Mouse (Mus musculus) embryonic facial prominence, embryonic 13.5 days (tissue): ENCODE results near the gene Synj2. TPM values are rescaled to one million over a fixed set of nuclear protein-coding genes. Genes with fewer than 3 reads are reported as not detected.

ENCODE experiments used
- ATAC-seq: fragments of 200-750 bp; cut with Nextera tagmentation; 2 replicates; pipeline ENCODE4 v1.8.0; 2017; ENCODE audit warnings: low read depth; ENCODE audit not compliant: insufficient number of reproducible peaks, insufficient read depth, low FRiP score, low TSS enrichment
- H3K27ac ChIP-seq: fragments of 300-500 bp; sonication (generic); 2 replicates; pipeline ENCODE4 v1.5.1; 2015; ENCODE audit warnings: moderate library complexity, mild to moderate bottlenecking, inconsistent platforms
- H3K27me3 ChIP-seq: fragments of 300-500 bp; sonication (generic); 2 replicates; pipeline ENCODE4 v1.6.1; 2015; ENCODE audit warnings: mild to moderate bottlenecking, inconsistent platforms
- H3K36me3 ChIP-seq: fragments of 300-500 bp; sonication (generic); 2 replicates; pipeline ENCODE4 v1.6.1; 2015; ENCODE audit warnings: mild to moderate bottlenecking, inconsistent platforms
- H3K4me1 ChIP-seq: fragments of 300-500 bp; sonication (generic); 2 replicates; pipeline ENCODE4 v1.6.1; 2015; ENCODE audit warnings: inconsistent platforms
- H3K4me2 ChIP-seq: fragments of 300-500 bp; sonication (generic); 2 replicates; pipeline ENCODE4 v1.6.1; 2015; ENCODE audit warnings: moderate library complexity, mild to moderate bottlenecking, inconsistent platforms
- H3K4me3 ChIP-seq: fragments of 300-500 bp; sonication (generic); 2 replicates; pipeline ENCODE4 v1.5.1; 2015; ENCODE audit warnings: mild to moderate bottlenecking, inconsistent platforms
- H3K9ac ChIP-seq: fragments of 300-500 bp; sonication (generic); 2 replicates; pipeline ENCODE4 v1.6.1; 2015; ENCODE audit warnings: mild to moderate bottlenecking, inconsistent platforms
- H3K9me3 ChIP-seq: fragments of 300-500 bp; sonication (generic); 2 replicates; pipeline ENCODE4 v1.6.1; 2016; ENCODE audit warnings: inconsistent platforms
- WGBS: fragments of 180-500 bp; shearing (Covaris S2); methylation state at CpG from one replicate; pipeline ENCODE4 v1.1.7; 2015; ENCODE audit warnings: mixed read lengths; 5-methylcytosine and 5-hydroxymethylcytosine counted together
- polyA plus RNA-seq: library from polyadenylated mRNA; unstranded; fragments of >200 nt; fragmentation: Nextera tagmentation; extraction: Ambion mirVana; gene quantifications from 2 replicates; pipeline ENCODE4 v1.2.1, GENCODE M21; 2015

Gene Synj2
- 2.5 and 2.9 TPM in 2 replicates for polyA plus RNA-seq

- H3K9me3 ChIP-seq: no peaks in the 10 kb centered on the region
- peak within 1 kb of the TSS; percentile 86 for H3K4me2 ChIP-seq
- H3K4me3 ChIP-seq: peak within 1 kb of the TSS; percentile 66
- WGBS: under 1% methylated on average over 50 of the region's 52 CpGs
- peaks cover 10% of the 10 kb centered on the region for H3K4me1 ChIP-seq
- H3K27me3 ChIP-seq: peaks cover 30% of the 10 kb centered on the region
- H3K27ac ChIP-seq: no peak within 1 kb of the TSS
- ATAC-seq: no peak
- peak within 1 kb of the TSS; percentile 75 for H3K9ac ChIP-seq
- H3K36me3 ChIP-seq: no peaks in the 10 kb centered on the region
These were observed at the start of gene Synj2 for GRCm38 (mm10) chr17:5941230-5942043. TSS of gene Synj2 (plus strand) at chr17:5941280.

DNA sequence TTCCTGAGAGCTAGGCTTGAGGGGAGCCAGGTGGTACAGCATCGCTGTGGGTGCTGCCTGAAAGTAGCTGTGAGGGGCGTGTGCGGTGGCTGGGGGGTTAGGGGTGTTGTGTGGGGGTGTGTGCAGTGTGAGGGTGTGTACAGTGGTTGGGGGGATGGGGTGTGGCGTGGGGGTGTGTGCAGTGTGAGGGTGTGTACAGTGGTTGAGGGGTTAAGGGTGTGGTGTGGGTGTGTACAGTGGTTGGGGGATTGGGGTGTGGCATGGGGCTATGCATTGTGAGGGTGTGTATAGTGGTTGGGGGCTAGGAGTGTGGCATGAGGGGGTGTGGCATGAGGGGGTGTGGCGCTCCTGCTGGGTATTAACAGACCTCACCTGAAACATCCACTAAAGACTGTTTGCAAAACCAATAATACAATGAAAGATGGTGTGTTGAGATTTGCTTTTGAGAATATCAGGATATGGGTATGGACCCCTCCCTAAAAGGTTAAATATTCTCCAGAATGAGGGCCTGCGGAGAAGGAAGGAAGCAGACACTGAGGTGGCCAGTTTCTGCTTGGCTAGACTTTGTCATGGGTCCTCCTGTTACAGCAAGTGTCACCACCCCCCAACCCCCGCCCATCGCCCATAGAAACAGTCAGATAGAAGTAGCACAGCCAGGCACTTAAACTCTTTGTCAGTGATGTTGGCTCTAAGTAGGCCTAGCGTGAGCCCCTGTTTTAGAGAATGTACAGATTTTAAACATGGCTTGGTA is 49.0 kb upstream of the Synj2 start:
- Histone ChIP-seq H3K27me3 (no peaks in the 10 kb centered on the region), H3K9me3 (no peaks in the 10 kb centered on the region), H3K4me2 (no peak overlapping the region), H3K4me1 (peaks cover 12% of the 10 kb centered on the region), H3K27ac (no peak overlapping the region), H3K4me3 (no peak overlapping the region), H3K9ac (no peak overlapping the region), H3K36me3 (peaks cover 20% of the 10 kb centered on the region)
- 86% methylated on average over 9 of the region's 9 CpGs for WGBS
- ATAC-seq: no peak; the same call in 1 of the 2 replicates

DNA sequence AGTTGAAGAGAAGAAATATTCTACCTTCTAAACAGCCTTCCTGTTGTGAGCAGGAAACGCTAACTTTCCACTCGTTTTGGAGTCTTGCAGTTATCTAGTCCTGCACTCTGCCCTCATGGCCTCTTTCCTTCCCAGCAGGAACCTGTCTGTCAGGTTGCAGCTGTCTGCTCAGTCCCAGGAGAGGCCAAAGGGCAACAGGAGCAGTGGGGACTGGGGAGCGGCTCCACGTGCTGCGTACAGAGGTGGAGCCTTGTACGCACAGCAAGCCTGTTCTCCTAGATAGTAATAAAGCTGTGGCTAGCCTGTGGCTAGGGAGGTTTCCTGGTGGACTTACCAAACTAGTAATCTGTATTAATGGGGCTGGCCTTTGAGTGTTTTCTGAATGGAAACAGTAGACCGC is 48.0 kb upstream of the Synj2 start:
- Histone ChIP-seq H3K27ac (no peak overlapping the region), H3K36me3 (peaks cover 20% of the 10 kb centered on the region), H3K9ac (no peak overlapping the region), H3K9me3 (no peaks in the 10 kb centered on the region), H3K4me2 (no peak overlapping the region), H3K4me3 (no peak overlapping the region), H3K27me3 (no peaks in the 10 kb centered on the region), H3K4me1 (peaks cover 8% of the 10 kb centered on the region)
- no peak for ATAC-seq
- 21% methylated on average over 7 of the region's 7 CpGs for WGBS

GRCm38 (mm10) chr17:5893574-5894148 is 47.4 kb upstream of the Synj2 start:
- Histone ChIP-seq H3K4me3 (no peak overlapping the region), H3K27me3 (no peaks in the 10 kb centered on the region), H3K9ac (no peak overlapping the region), H3K9me3 (no peaks in the 10 kb centered on the region), H3K27ac (no peak overlapping the region), H3K36me3 (peaks cover 20% of the 10 kb centered on the region), H3K4me1 (peaks cover 8% of the 10 kb centered on the region), H3K4me2 (no peak overlapping the region)
- WGBS: 64% methylated on average over 7 of the region's 7 CpGs
- ATAC-seq: no peak

DNA sequence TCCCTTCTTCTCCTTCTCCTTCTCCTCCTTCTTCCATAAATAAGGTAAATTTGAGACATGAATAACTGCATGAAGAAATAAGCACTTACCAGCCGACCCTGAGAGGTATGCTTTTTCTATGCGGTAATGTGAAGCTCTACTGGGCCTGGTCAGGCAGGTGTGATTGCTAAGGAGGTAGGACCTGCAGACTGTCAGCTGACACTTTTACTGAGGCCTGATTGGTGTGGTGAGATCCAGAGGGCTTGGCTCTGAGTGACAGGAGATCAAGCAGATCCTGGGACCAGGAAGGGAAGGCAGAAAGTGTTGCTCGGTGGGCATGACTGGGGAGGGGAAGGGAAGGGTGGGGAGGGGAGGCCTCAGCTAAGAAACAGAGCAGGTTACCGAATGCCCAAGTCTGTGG is 45.0 kb upstream of the Synj2 start:
- WGBS: 56% methylated on average over 4 of the region's 4 CpGs
- ATAC-seq: 0 out of 2 replicates have a peak, but pooled peaks have one; percentile 40
- no peak overlapping the region for H3K27ac ChIP-seq

DNA sequence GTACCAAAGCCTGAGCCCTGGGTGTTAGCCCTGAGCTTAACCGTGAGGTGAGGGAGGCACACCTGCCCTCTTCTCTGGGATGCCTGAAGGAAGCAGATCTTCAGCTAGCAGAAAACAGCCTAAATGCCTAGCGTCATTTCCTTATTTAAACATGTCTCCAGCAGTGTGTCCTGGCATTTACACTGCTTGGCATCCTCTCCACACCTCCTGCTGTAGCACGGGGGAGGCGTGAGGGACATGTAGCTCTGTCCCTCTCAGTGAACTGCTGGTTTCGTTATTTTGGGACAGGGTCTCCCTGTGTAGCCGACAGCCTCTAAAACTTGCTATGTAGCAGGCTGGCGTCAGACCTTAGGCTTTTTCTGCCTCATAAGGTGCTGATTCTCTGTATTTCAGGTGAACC is 44.5 kb upstream of the Synj2 start:
- Histone ChIP-seq H3K4me3 (no peak overlapping the region), H3K9me3 (no peaks in the 10 kb centered on the region), H3K27me3 (no peaks in the 10 kb centered on the region), H3K27ac (no peak overlapping the region), H3K4me2 (no peak overlapping the region), H3K36me3 (peaks cover 22% of the 10 kb centered on the region), H3K4me1 (peaks cover 8% of the 10 kb centered on the region), H3K9ac (no peak overlapping the region)
- ATAC-seq: no peak
- WGBS: 84% methylated on average over 7 of the region's 7 CpGs

More for the DNA sequence above, 45.0 kb upstream of the Synj2 start:
- Histone ChIP-seq H3K9me3 (no peaks in the 10 kb centered on the region), H3K9ac (no peak overlapping the region), H3K27me3 (no peaks in the 10 kb centered on the region), H3K4me1 (peaks cover 8% of the 10 kb centered on the region), H3K4me3 (no peak overlapping the region), H3K4me2 (no peak overlapping the region), H3K36me3 (peaks cover 24% of the 10 kb centered on the region)

DNA sequence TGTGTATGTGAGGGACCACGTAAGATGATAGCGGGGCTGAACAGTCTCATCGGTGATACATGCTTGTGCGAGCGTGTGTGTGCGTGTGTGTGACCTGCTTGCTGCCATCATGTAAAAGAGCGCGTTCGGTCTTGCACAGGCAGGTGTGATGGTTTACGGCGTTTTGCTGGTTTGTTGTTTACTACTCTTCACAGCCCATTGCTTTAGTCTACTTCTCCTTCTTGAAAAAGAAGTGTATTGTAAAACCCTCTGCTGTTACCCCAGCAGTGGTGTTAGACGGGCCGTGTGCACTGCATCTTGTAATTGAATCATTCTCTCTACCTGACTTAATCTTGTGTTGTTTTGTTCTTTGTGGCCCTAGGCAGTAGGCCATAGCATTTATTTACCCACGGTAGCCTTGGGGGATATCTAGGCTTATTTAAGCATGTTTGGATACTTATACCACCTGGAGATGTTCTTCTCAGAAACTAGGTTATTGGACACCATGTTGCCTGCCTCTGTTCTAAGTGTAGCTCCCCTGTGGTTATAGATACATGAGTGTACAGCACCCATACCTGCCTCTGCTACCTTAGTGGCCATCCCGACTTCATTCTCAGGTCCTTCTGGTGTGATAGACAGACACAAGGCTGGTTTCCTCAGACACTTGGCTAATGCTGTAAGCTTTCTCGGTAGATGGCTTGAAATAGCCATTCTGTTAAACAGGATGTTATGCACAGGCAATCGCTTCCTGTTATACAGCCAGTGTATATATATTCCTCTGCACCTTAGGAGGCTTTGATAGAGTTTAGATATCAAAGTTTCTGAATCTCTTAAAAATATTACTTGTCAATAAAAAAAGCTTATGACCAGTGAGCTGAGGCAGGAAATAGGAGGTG is 43.5 kb upstream of the Synj2 start:
- ATAC-seq: no peak

GRCm38 (mm10) chr17:5899251-5899650 is 41.8 kb upstream of the Synj2 start:
- WGBS: 89% methylated on average over 6 of the region's 6 CpGs
- H3K27ac ChIP-seq: no peak overlapping the region
- no peak overlapping the region for H3K4me3 ChIP-seq
- no peaks in the 10 kb centered on the region for H3K4me1 ChIP-seq
- peaks cover 36% of the 10 kb centered on the region for H3K36me3 ChIP-seq
- no peak overlapping the region for H3K4me2 ChIP-seq
- H3K9me3 ChIP-seq: no peaks in the 10 kb centered on the region
- H3K9ac ChIP-seq: no peak overlapping the region
- ATAC-seq: no peak
- no peaks in the 10 kb centered on the region for H3K27me3 ChIP-seq

More for the DNA sequence above, 43.5 kb upstream of the Synj2 start:
- Histone ChIP-seq H3K36me3 (peaks cover 30% of the 10 kb centered on the region), H3K4me3 (no peak overlapping the region), H3K9me3 (no peaks in the 10 kb centered on the region), H3K27me3 (no peaks in the 10 kb centered on the region), H3K9ac (no peak overlapping the region), H3K4me2 (no peak overlapping the region), H3K27ac (no peak overlapping the region), H3K4me1 (peaks cover 8% of the 10 kb centered on the region)
- WGBS: 83% methylated on average over 17 of the region's 17 CpGs

GRCm38 (mm10) chr17:5901381-5901780 is 39.7 kb upstream of the Synj2 start:
- H3K4me3 ChIP-seq: no peak overlapping the region
- H3K36me3 ChIP-seq: peaks cover 56% of the 10 kb centered on the region
- no peak for ATAC-seq
- H3K4me1 ChIP-seq: no peaks in the 10 kb centered on the region
- no peaks in the 10 kb centered on the region for H3K9me3 ChIP-seq
- H3K27ac ChIP-seq: no peak overlapping the region
- H3K9ac ChIP-seq: no peak overlapping the region
- H3K27me3 ChIP-seq: no peaks in the 10 kb centered on the region
- H3K4me2 ChIP-seq: no peak overlapping the region
- 73% methylated on average over 5 of the region's 5 CpGs for WGBS

GRCm38 (mm10) chr17:5903630-5904301 is 37.3 kb upstream of the Synj2 start:
- H3K27ac ChIP-seq: no peak overlapping the region
- no peak for ATAC-seq
- peaks cover 68% of the 10 kb centered on the region for H3K36me3 ChIP-seq
- H3K4me1 ChIP-seq: no peaks in the 10 kb centered on the region
- H3K9me3 ChIP-seq: no peaks in the 10 kb centered on the region
- H3K27me3 ChIP-seq: no peaks in the 10 kb centered on the region
- no peak overlapping the region for H3K4me3 ChIP-seq
- 62% methylated on average over 6 of the region's 6 CpGs for WGBS
- H3K4me2 ChIP-seq: no peak overlapping the region
- H3K9ac ChIP-seq: no peak overlapping the region
